Mouse (Mus musculus): ENCODE results near the gene Sec24b. TPM values are rescaled to one million over a fixed set of nuclear protein-coding genes. Genes with fewer than 3 reads are reported as not detected.

Sec24b gene
- total RNA-seq, 2 experiments from 2014 or later: 58.6 to 65.4 TPM

DNA sequence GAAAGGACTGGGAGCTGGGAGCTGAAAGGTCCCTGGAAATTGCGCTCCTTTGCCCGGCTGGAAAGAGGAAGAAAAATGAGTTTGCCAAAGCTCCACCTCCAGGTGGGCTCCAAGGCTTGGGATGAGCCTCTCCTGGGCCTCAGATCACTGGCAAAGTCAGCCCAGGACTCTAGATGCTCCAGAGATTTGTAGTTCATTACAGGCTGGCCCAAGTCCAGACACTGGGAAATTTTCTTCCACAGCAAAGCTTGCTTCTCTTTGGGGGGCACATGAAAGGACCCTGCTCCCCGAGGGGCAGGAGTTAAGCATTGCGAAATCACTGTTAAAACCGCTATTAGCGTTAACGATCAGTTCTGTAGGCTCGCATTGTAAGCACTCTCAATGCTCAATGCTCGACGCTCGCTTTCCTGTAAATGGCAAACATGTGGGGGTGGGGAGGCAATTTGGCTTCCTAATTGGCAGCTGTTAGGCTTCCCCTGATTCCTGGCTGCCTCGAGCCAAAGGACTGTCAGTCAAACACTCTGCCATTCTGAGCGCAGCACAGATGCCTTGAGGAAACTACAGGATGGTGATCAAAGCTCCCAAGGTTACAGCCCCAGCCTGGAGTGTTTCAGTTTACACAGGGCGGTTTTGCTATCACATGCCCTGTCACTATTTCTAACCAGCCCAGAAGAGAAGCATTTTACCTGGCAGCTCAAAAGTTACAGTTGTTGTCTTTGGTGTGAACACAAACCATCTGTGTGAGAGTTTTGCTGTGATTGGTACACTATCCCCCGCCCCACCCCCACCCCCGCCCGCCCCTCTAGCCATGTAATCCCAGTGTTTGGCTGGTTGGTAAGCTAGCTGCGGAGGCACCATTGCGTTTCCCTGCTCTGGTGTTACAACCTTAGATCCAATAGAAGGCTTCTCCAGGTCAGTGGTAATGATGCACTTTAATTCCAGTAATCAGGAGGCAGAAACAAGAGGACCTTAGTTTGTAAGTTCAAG is 90.5 kb downstream of the Sec24b start:
- peak; percentile 41 to 46 for DNase-seq

GRCm38 (mm10) chr3:129969432-129970395 is 91.6 kb downstream of the Sec24b start, which contains the start of gene Mcub:
Mcub (minus strand) TSS chr3:129970206.
- no peak for DNase-seq

DNA sequence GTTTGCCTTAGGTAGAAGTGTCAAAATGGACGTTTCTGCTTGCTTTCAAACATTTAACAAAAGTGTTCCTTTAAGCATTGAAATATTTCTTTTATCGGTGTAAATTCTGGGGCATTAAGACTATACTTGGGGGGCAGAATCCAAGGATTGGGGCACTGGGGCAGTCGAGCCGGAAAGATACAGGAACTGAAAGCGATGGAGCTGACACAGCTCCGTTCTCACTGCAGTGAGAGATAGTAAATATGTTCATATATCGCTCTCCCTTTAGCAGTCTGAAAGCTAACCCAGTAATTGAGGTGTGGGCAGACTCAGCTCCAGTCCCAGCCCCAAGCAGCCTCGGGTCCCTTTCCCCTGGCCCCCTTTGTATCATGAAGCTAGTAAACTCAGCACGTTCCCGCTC is 92.3 kb downstream of the Sec24b start:
- no peak for DNase-seq

DNA sequence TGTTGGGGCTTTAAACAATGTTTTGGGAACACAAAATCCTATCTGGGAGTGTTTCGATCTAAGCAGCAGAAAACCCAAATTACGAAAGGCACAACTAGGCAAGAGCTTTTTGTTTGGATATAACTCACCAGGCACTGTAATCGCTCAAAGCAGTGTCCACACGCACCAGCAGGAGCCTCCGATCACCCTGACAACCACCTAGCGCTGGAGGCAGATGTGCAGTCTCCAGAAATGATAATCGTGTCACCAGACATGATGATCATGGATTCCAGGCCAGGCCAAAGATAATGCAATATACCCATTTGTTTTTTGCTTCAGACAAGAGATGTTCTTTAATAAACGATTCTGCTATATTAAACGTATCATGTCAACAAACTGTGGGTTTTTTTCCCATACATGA is 93.5 kb downstream of the Sec24b start:
- DNase-seq: no peak

GRCm38 (mm10) chr3:129964681-129965080 is 96.7 kb downstream of the Sec24b start:
- DNase-seq: no peak

DNA sequence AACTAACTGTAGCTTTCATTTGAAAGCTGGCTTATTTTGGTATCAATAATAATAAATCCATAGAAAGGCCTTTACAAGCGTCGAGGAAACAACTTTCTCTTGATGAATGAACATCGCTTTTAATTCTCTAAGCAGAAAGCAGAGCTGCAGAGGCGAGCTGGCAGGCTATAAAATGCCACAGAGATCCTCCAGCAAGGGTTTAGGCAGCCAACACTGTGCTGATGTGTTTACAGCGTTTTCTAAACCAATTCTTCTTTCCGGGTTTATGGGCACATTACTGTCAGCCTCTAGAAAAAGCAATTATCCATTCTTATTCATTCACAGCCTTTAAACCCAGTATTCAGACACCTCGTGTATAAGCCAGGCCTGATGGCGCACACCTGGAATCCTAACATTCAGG is 98.8 kb downstream of the Sec24b start:
- DNase-seq: no peak

DNA sequence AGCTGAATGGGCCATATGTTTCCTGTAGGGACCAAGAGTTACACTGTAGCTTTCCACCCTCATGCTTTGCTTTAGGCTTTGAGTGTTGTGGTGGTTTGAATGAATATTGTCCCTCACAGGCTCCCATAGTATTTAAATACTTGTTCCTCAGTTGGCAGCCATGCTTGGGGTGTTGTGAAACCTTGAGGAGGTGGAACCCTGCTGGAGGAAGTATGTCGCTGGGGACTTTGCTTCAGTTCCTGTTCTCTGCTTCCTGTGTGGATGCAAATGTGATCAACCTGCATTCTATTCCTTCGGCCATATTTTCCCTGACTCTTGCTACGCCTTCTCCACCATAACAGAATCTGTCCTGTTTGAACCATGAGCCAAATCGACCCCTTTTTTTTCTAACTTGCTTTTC is 108.1 kb downstream of the Sec24b start:
- no peak for DNase-seq

DNA sequence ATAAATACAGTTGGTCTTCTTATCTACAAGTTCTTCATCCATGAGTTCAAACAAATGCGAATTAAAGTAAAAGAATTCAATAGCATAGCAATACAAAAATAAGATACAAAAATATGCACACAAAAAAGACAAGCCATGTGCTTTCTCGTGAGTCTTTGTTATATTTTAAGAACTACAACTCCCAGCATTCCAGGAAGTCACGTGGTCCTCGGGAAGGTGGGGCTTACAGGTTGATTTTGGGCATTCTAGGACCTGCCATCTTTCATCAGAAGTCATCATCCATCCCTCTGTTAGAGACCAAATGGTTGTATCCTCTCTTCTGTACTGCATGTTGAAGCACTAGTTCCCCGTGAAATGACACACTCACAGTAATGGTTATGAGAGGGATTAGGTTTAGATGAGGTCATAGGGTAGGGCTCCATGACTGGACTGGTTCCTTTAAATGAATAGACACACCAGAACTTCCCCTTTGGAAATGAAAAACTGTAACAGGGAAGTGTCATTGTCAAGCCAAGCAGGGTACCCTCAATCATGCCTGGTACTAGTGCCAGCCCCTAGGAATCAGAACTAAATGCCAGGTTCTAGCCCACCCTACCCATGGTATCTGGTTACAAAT is 112.1 kb downstream of the Sec24b start:
- DNase-seq: no peak

- DNase-seq: peak in 1 of 2 experiments; percentile 28
Measured at GRCm38 (mm10) chr3:129948359-129948758, 113.0 kb downstream of the Sec24b start.

- no peak for DNase-seq
Measured at GRCm38 (mm10) chr3:129946217-129946914, 115.0 kb downstream of the Sec24b start.

- DNase-seq: no peak
Measured at GRCm38 (mm10) chr3:129943813-129944212, 117.5 kb downstream of the Sec24b start.

DNA sequence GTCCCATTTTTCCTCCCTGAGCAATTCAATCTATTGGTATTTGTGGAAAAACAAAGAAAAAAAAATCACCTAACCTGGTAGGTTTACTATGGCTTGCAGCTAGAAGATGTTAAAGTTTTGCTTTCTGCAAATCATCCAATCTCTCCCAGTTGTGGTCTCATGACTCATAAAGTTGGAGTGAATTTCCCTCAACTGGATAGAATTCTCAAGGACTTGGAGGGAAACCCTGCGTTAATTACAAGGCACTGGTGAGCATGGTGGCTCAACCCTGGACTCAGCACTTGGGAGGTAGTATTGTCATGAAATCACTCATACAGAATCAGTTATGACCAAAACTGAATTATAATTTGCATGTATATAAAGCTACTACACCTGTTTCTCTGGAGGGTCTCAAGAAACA is 120.1 kb downstream of the Sec24b start:
- DNase-seq: no peak

- no peak for DNase-seq
Measured at GRCm38 (mm10) chr3:129940780-129941179, 120.6 kb downstream of the Sec24b start.

DNA sequence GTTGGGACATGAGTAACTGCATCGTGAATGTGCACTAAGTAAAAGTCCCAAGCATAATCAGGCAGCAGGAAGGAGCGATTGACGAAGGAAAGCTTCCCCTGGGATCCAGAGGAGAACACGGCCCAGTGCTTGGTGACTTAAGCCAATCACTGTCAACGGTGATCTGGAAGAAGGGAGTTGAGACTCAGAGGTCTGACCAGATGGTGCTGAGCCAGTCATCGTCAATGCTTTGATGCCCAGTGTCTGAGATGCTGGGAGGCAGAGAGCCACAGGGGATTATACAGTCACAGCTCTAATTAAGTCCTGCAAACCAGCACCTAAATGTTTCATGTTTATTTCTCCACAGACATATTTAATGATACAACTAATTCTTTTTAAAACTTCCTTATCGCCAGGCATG is 122.3 kb downstream of the Sec24b start:
- no peak for DNase-seq

DNA sequence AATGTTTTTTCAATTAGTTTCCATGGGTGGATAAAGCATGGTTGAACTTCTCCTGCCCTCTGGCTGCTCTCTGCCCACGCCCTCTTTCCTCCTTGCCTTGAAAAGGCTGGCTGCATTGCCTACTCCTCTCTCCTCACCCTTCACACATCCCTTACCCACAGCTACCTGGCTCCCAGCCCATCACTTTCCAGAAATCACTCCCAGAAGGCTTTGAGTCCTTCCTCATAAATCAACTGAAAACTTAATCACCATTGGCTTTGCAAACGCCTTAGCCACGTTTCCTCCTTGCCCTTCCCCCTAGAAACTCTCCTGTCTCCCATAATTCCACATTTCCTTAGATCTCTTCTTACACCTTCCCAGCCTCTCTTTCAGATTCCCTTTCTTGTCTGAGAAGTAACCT is 123.5 kb downstream of the Sec24b start:
- DNase-seq: no peak

DNA sequence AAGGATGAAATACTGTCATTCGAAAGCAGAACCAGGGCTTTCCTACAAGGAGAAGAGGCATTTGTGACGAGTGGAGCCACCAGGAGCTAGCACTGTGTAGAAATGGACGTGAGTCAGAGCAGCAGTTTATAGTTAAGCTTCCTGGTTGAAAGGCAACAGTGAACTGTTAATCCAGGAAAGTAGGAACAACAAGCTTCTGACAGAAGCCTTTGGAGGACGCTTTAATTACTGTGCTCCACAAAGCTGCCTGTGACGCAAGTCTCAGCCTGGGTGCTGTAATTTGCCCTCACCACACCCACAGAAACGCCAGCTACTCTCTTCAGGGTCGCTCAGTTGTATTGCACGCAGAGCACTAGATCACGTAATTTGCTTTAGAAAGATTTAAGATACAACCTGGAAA is 124.8 kb downstream of the Sec24b start:
- DNase-seq: no peak

Other genes starting within 250 kb of the Sec24b start
- gene Rrh, start 239.0 kb downstream of the Sec24b start, total RNA-seq (2021): under 1 TPM; 0.45 to 0.66 TPM
- 10 to 100 TPM; 43.8 to 45.6 TPM for gene Gar1, start 230.2 kb downstream of the Sec24b start, total RNA-seq (2021)
- gene Cfi, start 225.7 kb downstream of the Sec24b start, total RNA-seq (2021): not detected
- gene Pla2g12a, start 182.9 kb downstream of the Sec24b start, total RNA-seq (2021): 10 to 100 TPM; 24.3 to 27.2 TPM
- 1 to 10 TPM; 7.0 to 8.6 TPM for gene Casp6, start 160.1 kb downstream of the Sec24b start, total RNA-seq (2021)
- gene Mcub, start 91.3 kb downstream of the Sec24b start, total RNA-seq (2021): 1 to 10 TPM; 3.0 to 3.2 TPM
- 10 to 100 TPM; 77.6 to 79.5 TPM for gene Col25a1, start 69.9 kb upstream of the Sec24b start, total RNA-seq (2021)

All from layer of hippocampus, postnatal 36 days (tissue).